Mouse (Mus musculus) cortical plate, adult 2 months (tissue): ENCODE data around the gene Camta1. TPM values are rescaled to one million over a fixed set of nuclear protein-coding genes. Genes with fewer than 3 reads are reported as not detected.

Experiments
- H3K27ac ChIP-seq: fragments of 200-500 bp; 2 replicates; pipeline ENCODE4 v1.5.1; 2012; ENCODE audit warnings: low read length, control low read depth, inconsistent platforms; ENCODE audit not compliant: insufficient read depth
- H3K4me1 ChIP-seq: fragments of 200-500 bp; 2 replicates; pipeline ENCODE4 v1.6.1; 2011; ENCODE audit warnings: low read length; ENCODE audit not compliant: control insufficient read depth, insufficient read depth
- H3K4me3 ChIP-seq: fragments of 200-500 bp; 2 replicates; pipeline ENCODE4 v1.5.1; 2011; ENCODE audit warnings: mild to moderate bottlenecking, low read length, control low read depth; ENCODE audit not compliant: insufficient read depth
- CTCF ChIP-seq: fragments of 200-500 bp; IDR thresholded peaks from 2 replicates; pipeline ENCODE4 v1.5.1; 2011; ENCODE audit warnings: mild to moderate bottlenecking, control low read depth, low read length; ENCODE audit not compliant: insufficient read depth; ENCODE audit errors: extremely low read depth
- POLR2A ChIP-seq: fragments of 200-500 bp; IDR thresholded peaks from 2 replicates; pipeline ENCODE4 v1.6.1; 2011; ENCODE audit warnings: mild to moderate bottlenecking, low read length, control low read depth; ENCODE audit not compliant: insufficient read depth; ENCODE audit errors: extremely low read depth
- polyA plus RNA-seq: library from polyadenylated mRNA; depleted of rRNA; stranded (reverse); fragments of >200 nt; gene quantifications from 2 replicates; pipeline ENCODE4 v1.2.3, GENCODE M21; 2012

Gene Camta1
- polyA plus RNA-seq, 1 experiment: 111 TPM

- Histone ChIP-seq H3K4me1 (no peaks in the 10 kb centered on the region), H3K4me3 (no peak overlapping the region), H3K27ac (no peak overlapping the region)
- TF ChIP-seq POLR2A (no peak), CTCF (no peak)
Observed at GRCm38 (mm10) chr4:151798630-151799029, 63.0 kb downstream of the Camta1 start.

DNA sequence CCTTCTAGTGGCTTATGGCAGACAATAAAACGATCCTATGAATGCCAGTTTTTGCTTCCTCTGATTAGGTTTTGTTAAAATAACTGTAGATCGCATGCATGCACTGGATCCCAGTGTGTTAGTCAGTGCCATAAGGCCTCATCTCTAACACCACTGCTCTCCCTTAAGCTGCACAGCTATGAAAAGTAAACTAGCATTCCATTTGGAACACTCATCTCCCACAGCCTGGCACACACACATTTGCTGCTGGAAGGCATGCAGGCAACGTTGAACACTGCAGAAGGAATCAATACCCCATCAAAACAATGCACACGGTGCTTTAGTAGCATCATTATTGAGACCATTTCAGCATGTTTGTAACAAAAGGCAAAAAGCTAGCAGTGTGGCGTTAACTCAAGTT is 68.0 kb downstream of the Camta1 start:
- no peak overlapping the region for H3K4me3 ChIP-seq
- no peak for TF ChIP-seq POLR2A
- no peak for TF ChIP-seq CTCF

GRCm38 (mm10) chr4:151786946-151787705 is 74.5 kb downstream of the Camta1 start:
- TF ChIP-seq CTCF: no peak
- TF ChIP-seq POLR2A: no peak
- no peaks in the 10 kb centered on the region for H3K4me1 ChIP-seq
- no peak overlapping the region for H3K27ac ChIP-seq
- no peak overlapping the region for H3K4me3 ChIP-seq

More for the DNA sequence above, 68.0 kb downstream of the Camta1 start:
- H3K4me1 ChIP-seq: no peaks in the 10 kb centered on the region
- H3K27ac ChIP-seq: no peak overlapping the region

GRCm38 (mm10) chr4:151780511-151780910 is 81.2 kb downstream of the Camta1 start:
- Histone ChIP-seq H3K27ac (no peak overlapping the region), H3K4me1 (no peaks in the 10 kb centered on the region), H3K4me3 (no peak overlapping the region)
- TF ChIP-seq CTCF (no peak), POLR2A (no peak)

GRCm38 (mm10) chr4:151779962-151780459 is 81.7 kb downstream of the Camta1 start:
- no peak for TF ChIP-seq POLR2A
- TF ChIP-seq CTCF: no peak
- Histone ChIP-seq H3K4me3 (no peak overlapping the region), H3K4me1 (no peaks in the 10 kb centered on the region), H3K27ac (no peak overlapping the region)

GRCm38 (mm10) chr4:151778511-151778910 is 83.2 kb downstream of the Camta1 start:
- Histone ChIP-seq H3K27ac (no peak overlapping the region), H3K4me1 (no peaks in the 10 kb centered on the region), H3K4me3 (no peak overlapping the region)
- peak; percentile 28; the same call in 1 of the 2 replicates for TF ChIP-seq CTCF
- no peak for TF ChIP-seq POLR2A

DNA sequence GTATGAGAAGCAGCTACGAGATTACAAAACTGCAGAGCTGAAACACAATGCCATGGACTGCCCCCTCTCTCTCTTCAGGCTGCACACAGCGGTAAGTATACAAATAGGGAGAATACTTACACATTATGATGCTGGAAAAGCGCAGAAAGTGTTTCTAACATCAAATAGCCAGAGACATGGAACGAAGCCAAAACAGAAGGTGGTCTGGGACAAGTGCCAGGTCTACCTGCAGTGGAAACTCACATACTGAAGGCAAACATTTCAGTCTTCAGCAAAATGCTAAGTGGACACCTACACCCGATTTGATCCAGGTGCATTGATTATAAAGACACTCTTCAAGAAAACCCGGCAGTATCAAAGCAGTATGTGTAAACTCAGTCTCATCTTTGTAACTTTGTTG is 84.2 kb downstream of the Camta1 start:
- H3K27ac ChIP-seq: no peak overlapping the region

DNA sequence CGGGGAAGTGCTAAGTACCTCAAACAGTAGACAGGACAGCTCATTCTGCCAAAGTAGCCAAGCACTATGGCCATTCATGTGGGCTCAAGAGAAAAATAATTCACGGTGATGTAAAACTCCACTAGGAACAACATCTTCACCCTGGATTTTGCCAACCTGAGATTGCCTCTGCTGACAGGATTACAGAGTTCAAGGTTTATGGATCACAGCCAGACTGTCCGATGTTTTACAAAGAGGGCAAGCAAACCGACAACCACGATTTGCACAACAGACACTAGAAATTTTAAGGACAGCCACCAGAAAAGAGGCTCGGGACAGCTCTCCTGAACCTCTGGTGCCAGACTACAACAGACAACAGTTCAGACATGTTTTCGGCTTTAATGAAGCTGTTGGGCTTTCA is 86.2 kb downstream of the Camta1 start:
- Histone ChIP-seq H3K27ac (no peak overlapping the region), H3K4me3 (no peak overlapping the region), H3K4me1 (0 out of 2 replicates have a peak, but pooled peaks cover 2% of the 10 kb centered on the region)
- TF ChIP-seq POLR2A (no peak), CTCF (no peak)

More for the DNA sequence above, 84.2 kb downstream of the Camta1 start:
- H3K4me1 ChIP-seq: no peaks in the 10 kb centered on the region
- no peak for TF ChIP-seq CTCF
- TF ChIP-seq POLR2A: no peak
- no peak overlapping the region for H3K4me3 ChIP-seq

DNA sequence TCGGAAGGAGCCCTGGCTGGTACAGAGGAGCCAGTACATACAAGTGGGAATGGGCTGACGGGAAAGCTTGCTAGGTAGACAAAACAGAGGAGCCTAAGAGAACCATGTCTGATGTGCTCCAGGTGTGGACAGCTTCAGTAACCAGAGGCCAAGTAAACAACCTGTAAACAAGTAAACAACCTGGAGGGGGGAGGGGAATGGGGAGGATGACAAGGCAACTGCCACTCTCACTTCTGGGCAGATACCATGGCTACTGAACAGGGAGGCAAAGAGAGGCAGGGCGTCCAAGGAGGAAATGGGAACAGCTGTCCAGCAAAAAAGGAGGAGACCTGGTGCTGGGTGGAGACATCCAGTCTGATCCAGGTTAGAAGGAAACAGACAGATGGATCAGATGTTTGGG is 88.0 kb downstream of the Camta1 start:
- TF ChIP-seq POLR2A: no peak
- no peak for TF ChIP-seq CTCF
- H3K27ac ChIP-seq: no peak overlapping the region
- H3K4me1 ChIP-seq: 0 out of 2 replicates have a peak, but pooled peaks cover 2% of the 10 kb centered on the region
- no peak overlapping the region for H3K4me3 ChIP-seq

DNA sequence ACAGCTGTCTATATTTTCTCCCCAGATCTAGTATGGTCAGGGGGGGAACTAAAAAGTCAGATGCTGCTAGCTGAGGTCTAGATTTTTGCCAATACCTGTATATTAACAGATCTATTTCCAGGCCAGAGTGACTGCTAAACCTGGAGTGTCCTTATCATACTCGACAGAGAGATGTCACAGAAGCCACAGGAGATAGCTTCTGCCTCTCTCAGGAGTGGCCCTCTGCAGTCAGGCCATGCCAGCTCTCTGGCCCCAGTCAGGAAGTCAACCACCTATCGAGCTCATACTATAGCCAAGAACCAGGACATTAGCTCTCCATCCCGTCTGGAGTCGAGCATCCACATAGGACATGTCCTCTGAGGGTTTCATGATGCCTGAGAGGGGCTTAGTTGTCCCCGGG is 88.7 kb downstream of the Camta1 start:
- H3K4me1 ChIP-seq: 0 out of 2 replicates have a peak, but pooled peaks cover 2% of the 10 kb centered on the region
- no peak overlapping the region for H3K4me3 ChIP-seq

More for the DNA sequence above, 88.7 kb downstream of the Camta1 start:
- H3K27ac ChIP-seq: no peak overlapping the region
- TF ChIP-seq POLR2A: no peak
- no peak for TF ChIP-seq CTCF
